Mouse (Mus musculus) left cerebral cortex, postnatal 14 days (tissue): ENCODE measurements around the gene Megf11. TPM values are rescaled to one million over a fixed set of nuclear protein-coding genes. Genes with fewer than 3 reads are reported as not detected.
"Not testable (repeated sequence)": the region's sequence is repeated elsewhere in the genome, so short reads cannot be mapped to it uniquely, and the experiment has no call there.

Experiments used
- DNase-seq, 2 experiments: peaks; one replicate each; pipeline ENCODE4 v3.0.0; 2021 to 2022; ENCODE audit warnings: low spot score in 2 of 2, mixed read lengths in 1 of 2
- intact Hi-C: fragments of 180-260 bp; cut with DNase I; formaldehyde crosslinking; loops from one replicate; pipeline ENCODE4 v1.15.1; 2025
- total RNA-seq, 2 experiments: library from RNA; stranded (reverse); gene quantifications; 2 replicates each; pipeline ENCODE4 v1.2.3; 2021

The Megf11 gene
- total RNA-seq, 2 experiments from 2014 or later = 13.6 to 14.5 TPM

DNA sequence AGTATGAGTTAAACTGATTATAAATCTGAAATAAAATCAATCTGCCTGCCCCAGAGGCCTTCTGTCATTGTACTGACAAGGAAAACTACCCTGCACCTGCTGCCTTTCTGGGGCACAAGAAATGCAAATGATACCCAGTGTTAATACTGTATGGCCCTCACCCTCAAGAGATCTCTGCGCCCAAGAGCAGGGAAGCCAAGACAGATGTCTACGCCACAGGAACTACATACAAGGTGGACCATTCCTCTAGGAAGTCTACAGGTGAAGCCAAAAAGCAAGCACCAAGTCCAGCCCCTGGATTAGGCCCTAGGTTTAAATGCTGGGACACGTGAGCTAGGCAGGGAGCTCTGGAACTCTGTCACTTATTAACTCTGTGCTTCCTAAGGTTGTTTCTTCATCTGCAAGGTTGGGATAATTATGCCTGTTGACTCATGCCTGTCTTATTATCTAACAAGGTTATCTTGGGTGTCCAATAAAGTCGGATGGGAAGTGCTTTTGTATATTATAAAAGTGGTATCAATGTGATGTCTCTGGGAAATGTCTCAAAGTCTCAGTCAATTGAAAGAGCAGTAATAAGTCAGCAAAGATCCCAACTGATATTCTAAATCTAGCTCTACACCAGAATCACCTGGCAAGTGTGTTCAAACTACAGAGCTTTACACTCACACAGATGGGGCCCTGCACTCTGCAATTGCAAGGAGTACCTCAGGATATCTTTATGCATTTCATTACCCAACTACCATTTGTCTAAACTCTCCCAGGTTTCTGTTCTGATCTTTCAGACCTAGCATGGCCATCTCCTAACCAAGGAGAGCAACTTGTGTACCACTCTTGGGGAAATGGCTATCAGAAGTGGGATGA, 315.3 kb downstream of the Megf11 start:
- intact Hi-C loops = no loop called here
- no peak for DNase-seq

DNA sequence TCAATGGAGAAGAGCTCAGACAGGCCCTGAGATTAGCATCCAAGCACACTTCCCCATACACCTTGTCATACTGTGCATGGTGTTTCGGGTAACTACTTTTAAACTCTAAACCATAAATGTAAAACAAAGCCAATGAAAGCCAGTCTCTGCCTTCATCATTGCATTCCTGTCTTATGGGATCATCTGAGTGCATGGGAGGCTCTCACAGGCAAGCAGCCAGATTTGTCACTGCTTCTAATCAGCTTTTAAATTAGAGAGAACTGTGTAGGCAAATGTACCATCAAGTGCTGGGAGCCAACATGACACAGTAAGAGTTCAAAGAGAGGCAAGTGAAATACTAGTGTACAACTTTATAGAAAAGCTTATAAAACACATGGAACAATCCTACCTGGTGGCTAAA, 316.2 kb downstream of the Megf11 start:
- DNase-seq = peak; percentile 29 to 55
- intact Hi-C loops = no loop called here

DNA sequence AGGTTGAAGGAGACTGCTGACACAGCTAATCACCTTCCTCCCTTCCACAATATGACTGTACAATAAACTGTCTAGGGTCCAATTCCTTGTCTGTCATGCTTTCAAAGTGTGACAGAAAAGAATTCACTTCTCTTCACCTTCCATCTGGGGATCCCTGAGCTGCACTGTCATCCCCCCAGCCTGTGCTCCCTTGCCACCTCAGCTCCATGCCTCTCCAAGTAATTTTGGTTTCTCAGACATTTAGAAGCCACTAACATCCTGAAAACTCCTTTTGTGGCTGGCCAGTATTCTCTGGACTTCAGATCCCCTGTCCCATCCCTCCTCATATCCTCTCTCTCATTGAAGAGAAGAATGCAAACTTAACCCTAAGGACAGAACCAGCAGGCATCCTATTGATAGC, 317.0 kb downstream of the Megf11 start:
- DNase-seq = no peak
- intact Hi-C loops = no loop called here

DNA sequence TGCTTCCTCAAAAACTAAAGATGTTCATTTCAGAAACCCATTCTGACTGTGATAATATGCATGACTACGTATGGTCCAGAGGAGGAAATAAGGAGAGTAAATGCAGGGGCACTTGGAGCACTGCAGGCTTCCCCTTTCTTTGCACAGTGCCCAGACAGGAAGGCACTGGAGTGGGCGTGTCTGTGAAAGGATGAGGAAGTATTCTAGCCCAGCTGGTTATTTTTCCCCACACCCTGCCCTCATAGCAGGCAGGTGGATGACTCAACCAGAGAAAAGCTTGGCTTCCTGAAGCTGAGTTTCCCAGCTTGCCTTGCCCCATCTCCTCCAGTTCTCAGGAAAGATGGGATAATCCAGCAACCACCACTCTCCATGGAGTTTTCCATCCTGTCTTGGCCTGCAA, 317.5 kb downstream of the Megf11 start:
- peak; percentile 45 to 51 for DNase-seq
- intact Hi-C loops = no loop called here

DNA sequence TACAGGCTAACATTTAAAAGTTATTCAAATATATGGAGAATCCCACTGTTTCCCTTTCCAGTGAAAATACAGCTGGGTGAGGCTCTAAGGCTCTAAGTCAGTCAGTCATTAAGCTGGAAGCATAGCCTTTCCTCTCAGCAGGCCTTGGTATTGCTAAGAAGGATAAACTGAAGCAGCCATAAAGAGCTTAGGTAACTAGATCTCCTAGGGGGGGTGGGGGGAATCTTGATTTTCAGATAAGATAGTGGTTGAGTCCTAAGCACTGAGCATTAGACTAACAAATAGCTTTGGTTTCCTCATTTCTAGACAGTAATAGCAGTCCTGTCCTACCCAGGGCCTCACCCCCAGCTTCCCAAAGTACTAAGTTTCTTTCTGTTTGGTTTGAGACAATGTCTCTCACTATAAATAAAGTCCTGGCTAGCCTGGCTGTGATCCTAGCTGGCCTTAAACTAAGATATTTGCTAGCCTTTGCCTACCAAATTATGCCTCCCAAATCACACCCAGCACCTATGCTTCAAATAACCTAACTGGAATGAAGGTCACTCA, 318.1 kb downstream of the Megf11 start:
- DNase-seq = no peak
- intact Hi-C loops = no loop called here

DNA sequence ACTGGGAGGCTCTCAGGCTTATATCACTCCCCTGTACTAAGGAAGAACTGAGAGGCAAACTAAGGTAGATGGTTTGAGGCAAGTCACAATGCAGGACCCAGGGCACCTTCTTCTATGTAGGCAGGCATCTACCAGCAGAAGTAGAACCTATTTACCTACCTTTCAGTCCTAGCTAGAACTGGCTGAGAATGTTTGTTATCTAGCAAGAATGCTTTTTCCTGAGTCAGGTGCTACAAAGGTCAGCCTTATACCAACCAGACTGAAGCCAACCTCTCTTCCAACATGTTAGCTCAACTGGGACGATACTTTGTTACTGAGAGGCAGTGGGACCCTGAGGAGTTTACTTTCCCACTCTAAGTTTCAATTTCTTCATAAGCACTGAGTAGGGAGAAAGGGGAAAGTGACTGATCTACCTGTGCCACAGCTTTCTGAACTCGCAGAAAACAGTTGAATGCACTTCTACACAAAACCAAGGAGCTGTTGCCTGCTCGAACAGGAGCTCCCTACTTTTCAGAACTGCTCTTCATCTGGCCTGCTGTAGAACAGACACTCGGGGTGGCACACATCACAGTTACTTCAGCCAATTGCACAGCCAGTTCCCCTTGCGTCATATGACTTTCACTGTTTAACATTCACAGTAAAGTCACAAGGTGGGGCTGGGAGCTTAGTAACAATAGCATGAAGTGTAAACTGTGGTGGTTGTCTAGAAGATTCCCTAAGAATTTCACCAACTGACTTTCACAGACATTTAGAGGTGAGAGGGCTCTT, 318.8 kb downstream of the Megf11 start:
- intact Hi-C loops = no loop called here
- no peak for DNase-seq

- DNase-seq, intact Hi-C loops: not testable (repeated sequence)
Observed at GRCm38 (mm10) chr9:64710291-64710690, 324.9 kb downstream of the Megf11 start.

DNA sequence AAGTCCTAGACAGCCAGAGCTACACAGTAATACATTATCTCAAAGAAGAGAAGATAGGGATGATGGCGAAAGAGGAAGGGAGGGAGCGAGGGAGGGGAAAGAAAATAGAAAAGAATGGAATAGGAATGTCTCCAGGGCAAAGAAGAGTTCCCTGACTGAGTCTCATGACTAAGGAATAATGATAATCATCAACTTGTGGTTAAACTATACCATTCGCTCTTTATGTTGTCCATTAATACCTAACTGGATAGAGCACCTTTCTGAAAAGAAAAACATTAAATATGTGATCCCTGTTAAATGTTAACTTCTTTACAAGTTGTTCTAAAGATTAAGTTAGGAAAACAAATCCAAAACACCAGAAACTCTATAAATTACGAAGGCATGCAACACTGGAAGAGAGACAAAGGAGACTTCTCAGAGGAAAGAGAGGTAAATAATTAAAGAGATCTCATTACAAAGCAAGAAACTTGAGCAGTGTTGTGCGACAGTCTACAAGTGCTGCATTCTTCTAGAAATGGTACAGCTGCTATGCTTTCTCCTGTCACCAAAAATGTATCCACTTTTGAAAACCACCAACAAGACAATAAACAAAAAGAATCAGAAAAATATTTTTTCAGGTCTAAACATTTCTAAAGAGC, 334.2 kb downstream of the Megf11 start:
- intact Hi-C loops = no loop called here
- DNase-seq = no peak

- DNase-seq = no peak
- intact Hi-C loops = no loop called here
Observed at GRCm38 (mm10) chr9:64726454-64726853, 341.0 kb downstream of the Megf11 start.

- intact Hi-C loops = no loop called here
Observed at GRCm38 (mm10) chr9:64731029-64731560, 345.7 kb downstream of the Megf11 start.

DNA sequence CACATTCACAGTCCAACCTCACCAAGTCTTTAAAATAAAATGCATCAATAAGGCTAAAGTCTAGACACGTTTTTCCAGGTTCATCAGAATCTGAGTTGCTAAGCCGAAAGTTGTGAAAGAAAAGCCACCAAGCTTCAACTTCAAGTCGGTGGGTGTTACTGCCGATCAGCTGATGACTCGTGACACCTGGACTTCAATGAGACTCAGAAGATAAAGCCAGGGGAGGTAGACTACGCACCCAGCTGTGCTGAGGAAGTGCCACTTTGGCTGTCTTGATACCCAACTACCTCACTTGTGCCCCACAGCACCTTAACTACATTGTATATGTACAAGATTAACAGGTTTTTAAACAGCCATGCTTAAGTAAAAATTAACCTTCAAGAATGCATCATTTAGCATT, 348.7 kb downstream of the Megf11 start:
- DNase-seq = no peak
- intact Hi-C loops = no loop called here

More at GRCm38 (mm10) chr9:64731029-64731560, 345.7 kb downstream of the Megf11 start:
- DNase-seq = no peak

DNA sequence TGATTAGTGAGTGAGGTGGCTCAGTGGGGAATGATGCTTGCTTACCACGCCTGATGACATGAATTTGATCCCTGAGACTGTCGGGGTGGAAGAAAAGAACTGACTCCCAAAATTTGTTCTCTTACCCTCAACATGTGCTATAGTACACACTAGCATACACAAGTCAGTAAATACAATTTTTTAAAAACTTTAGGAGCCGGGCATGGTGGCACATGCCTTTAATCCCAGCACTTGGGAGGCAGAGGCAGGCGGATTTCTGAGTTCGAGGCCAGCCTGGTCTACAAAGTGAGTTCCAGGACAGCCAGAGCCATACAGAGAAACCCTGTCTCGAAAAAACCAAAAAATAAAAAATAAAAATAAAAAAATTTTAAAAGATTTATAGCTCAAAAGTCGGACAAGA, 349.6 kb downstream of the Megf11 start:
- intact Hi-C loops = not testable (repeated sequence)

DNA sequence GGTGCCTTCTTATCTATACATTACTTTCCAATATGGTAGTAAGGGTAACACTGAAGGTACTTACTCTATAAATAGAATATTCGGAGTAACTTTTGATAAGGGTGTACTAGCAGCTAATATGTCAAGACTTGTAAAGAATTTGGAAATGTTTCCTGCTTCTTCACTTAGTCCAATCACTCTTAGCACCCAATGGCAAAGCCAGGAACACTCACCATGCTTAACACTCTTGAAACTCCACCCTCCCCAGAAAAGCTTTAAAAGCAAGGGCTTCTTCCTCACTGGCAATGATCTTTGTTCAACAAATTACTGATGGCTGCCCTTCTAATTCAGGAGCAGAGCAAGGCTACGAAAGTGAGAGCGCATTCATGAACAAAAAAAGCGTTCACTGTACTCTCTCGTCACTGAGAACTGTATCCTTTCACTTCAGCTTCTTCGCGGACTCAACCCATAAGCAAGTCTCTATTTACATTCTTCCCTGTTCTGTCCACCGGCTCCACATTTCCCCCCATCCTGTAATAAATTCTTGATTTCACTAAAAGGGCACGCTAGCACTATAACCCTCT, 350.7 kb downstream of the Megf11 start:
- intact Hi-C loops = no loop called here
- DNase-seq = no peak

More for the DNA sequence above, 349.6 kb downstream of the Megf11 start:
- DNase-seq = not testable (repeated sequence)

- intact Hi-C loops = no loop called here
- DNase-seq = peak; percentile 44 to 56
Observed at GRCm38 (mm10) chr9:64736639-64737405, 351.4 kb downstream of the Megf11 start.

DNA sequence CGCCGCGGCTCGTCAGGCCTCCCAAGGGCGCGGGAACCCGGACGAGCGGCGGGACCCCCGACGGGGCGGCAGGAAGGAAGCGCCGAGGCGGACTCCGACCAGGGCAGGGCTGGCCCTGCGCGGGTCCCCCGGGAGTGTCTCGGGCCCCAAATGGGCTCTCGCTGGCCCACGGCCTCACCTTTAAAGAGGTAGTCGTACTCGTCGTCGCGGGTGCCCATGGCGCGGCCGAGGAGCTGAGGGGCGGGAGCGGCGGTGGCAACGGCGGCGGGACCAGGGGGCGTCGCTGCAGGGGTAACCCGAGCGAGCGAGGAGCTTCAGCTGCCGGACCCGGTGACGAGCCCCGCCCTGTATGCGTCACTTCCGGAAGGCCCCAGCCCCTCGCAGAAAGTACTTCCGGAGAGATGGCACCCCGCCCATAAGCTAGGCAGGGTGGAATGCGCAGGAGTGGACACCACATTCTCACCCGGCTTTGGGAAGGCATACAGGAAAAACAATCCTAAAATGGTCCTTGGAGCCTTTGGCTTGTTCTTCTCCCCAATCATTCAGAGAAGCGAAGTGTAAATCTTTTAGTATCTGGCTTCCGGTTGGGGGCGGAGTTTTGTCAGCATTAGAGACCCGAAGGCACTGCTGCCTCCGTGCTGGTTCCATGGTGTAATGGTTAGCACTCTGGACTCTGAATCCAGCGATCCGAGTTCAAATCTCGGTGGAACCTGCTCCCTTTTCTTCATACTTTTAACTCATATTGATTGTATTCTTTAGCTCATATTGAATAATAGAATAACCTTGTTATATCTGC, 352.2 kb downstream of the Megf11 start, which contains the start of gene Rab11a:
Rab11a (minus strand) TSS at position 353 of the 796 bp plus-strand sequence.
- intact Hi-C loops = no loop called here
- peak; percentile 96 for DNase-seq

- intact Hi-C loops = no loop called here
- DNase-seq = no peak
Observed at GRCm38 (mm10) chr9:64739001-64739400, 353.6 kb downstream of the Megf11 start.

GRCm38 (mm10) chr9:64742453-64742852, 357.0 kb downstream of the Megf11 start:
- intact Hi-C loops = no loop called here
- no peak for DNase-seq

DNA sequence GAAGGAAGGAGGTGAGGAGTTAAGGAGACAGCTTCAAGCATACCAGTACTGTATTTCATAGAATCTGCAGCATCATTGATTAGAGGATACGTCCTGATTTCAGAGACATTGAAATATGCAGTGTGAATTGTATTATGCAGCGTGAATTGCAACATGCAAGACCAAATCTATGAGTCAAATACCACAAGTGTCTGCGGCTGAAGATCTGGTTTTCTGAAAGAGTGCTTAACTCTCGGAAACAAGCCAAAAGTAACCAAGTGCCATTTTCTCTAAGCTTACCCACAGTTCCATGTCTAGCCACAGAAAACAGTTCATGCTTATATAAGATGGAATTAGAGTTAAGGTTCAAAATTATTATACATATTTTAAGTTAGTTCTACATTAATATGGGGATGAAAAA, 362.3 kb downstream of the Megf11 start:
- intact Hi-C loops = no loop called here
- DNase-seq = no peak
